Mouse (Mus musculus) liver, embryonic 11.5 days (tissue): ENCODE data around the gene Hapln3. TPM values are rescaled to one million over a fixed set of nuclear protein-coding genes. Genes with fewer than 3 reads are reported as not detected.

Source experiments
- polyA plus RNA-seq: library from polyadenylated mRNA; unstranded; fragments of >200 nt; fragmentation: Nextera tagmentation; extraction: Ambion mirVana; gene quantifications from 2 replicates; pipeline ENCODE4 v1.2.1, GENCODE M21; 2014

Hapln3 gene
- polyA plus RNA-seq, 1 experiment from 2014 or later: 0.73 TPM

Other genes starting within 250 kb of the Hapln3 start
- 50.8 and 55.3 TPM in 2 replicates for gene Aen, start 235.2 kb downstream of the Hapln3 start, polyA plus RNA-seq
- gene Isg20, start 217.6 kb downstream of the Hapln3 start, polyA plus RNA-seq: 3.7 and 5.8 TPM in 2 replicates
- gene Acan, start 77.5 kb downstream of the Hapln3 start, polyA plus RNA-seq: 0.08 TPM in 1 of 2 replicates, not detected in the other
- 84.9 and 92.0 TPM in 2 replicates for gene Mfge8, start 18.0 kb upstream of the Hapln3 start, polyA plus RNA-seq
- 11.5 and 13.4 TPM in 2 replicates for gene Abhd2, start 142.2 kb upstream of the Hapln3 start, polyA plus RNA-seq